Mouse (Mus musculus) kidney, embryonic 16.5 days (tissue): ENCODE measurements at regions not wholly inside any gene's neighbourhood (a gene's known extent, or its start where the extent isn't known, plus 50 kb on each side); places are given as distances from the start of the nearest gene placed in this dataset.

ENCODE experiments used
- ATAC-seq: fragments of 200-750 bp; cut with Nextera tagmentation; 2 replicates; pipeline ENCODE4 v1.8.0; 2017; ENCODE audit warnings: moderate TSS enrichment; ENCODE audit not compliant: low FRiP score, low TSS enrichment
- H3K27ac ChIP-seq: fragments of 300-500 bp; sonication (generic); 2 replicates; pipeline ENCODE4 v1.5.1; 2014; ENCODE audit warnings: low read length
- H3K27me3 ChIP-seq: fragments of 300-500 bp; sonication (generic); 2 replicates; pipeline ENCODE4 v1.6.1; 2014; ENCODE audit warnings: low read length, control low read depth, mixed read lengths; ENCODE audit not compliant: insufficient read depth
- H3K36me3 ChIP-seq: fragments of 300-500 bp; sonication (generic); 2 replicates; pipeline ENCODE4 v1.6.1; 2014; ENCODE audit warnings: low read length, control low read depth, mixed read lengths; ENCODE audit not compliant: insufficient read depth
- H3K4me1 ChIP-seq: fragments of 300-500 bp; sonication (generic); 2 replicates; pipeline ENCODE4 v1.6.1; 2014; ENCODE audit warnings: low read length, control low read depth, mixed read lengths; ENCODE audit not compliant: insufficient read depth
- H3K4me2 ChIP-seq: fragments of 300-500 bp; sonication (generic); replicated peaks from 2 replicates; pipeline ENCODE4 v1.6.1; 2014; ENCODE audit warnings: low read depth, low read length
- H3K4me3 ChIP-seq: fragments of 300-500 bp; sonication (generic); 2 replicates; pipeline ENCODE4 v1.5.1; 2014; ENCODE audit warnings: mild to moderate bottlenecking, low read length
- H3K9ac ChIP-seq: fragments of 300-500 bp; sonication (generic); replicated peaks from 2 replicates; pipeline ENCODE4 v1.6.1; 2014; ENCODE audit warnings: low read length
- H3K9me3 ChIP-seq: fragments of 300-500 bp; sonication (generic); 2 replicates; pipeline ENCODE4 v1.6.1; 2016; ENCODE audit warnings: low read length, control low read depth
- WGBS: fragments of 180-500 bp; shearing (Covaris S2); extraction: QIAGEN DNeasy Blood & Tissue Kit; methylation state at CpG from one replicate; pipeline ENCODE4 v1.1.7; 2014; 5-methylcytosine and 5-hydroxymethylcytosine counted together

GRCm38 (mm10) chr2:173992041-173992440, 84.1 kb upstream of the Stx16 start:
- peak overlapping the region; percentile 75 for H3K27ac ChIP-seq
- no peaks in the 10 kb centered on the region for H3K27me3 ChIP-seq
- H3K9me3 ChIP-seq, result no peaks in the 10 kb centered on the region
- peaks cover 30% of the 10 kb centered on the region for H3K4me1 ChIP-seq
- H3K9ac ChIP-seq, result no peak overlapping the region
- ATAC-seq, result peak; percentile 81
- H3K4me2 ChIP-seq, result no peak overlapping the region
- H3K36me3 ChIP-seq, result no peaks in the 10 kb centered on the region
- no peak overlapping the region for H3K4me3 ChIP-seq
- 37% methylated on average over 5 of the region's 5 CpGs for WGBS

- Histone ChIP-seq H3K4me2 (no peak overlapping the region), H3K9ac (no peak overlapping the region), H3K9me3 (no peaks in the 10 kb centered on the region), H3K4me1 (peaks cover 30% of the 10 kb centered on the region), H3K36me3 (no peaks in the 10 kb centered on the region), H3K4me3 (no peak overlapping the region), H3K27me3 (no peaks in the 10 kb centered on the region), H3K27ac (no peak overlapping the region)
- ATAC-seq, result no peak
- 77% methylated on average over 5 of the region's 5 CpGs for WGBS
Measured at GRCm38 (mm10) chr2:173993431-173993955, 82.6 kb upstream of the Stx16 start.

- Histone ChIP-seq H3K27ac (no peak overlapping the region), H3K9me3 (no peaks in the 10 kb centered on the region), H3K4me1 (peaks cover 30% of the 10 kb centered on the region), H3K27me3 (no peaks in the 10 kb centered on the region), H3K4me2 (no peak overlapping the region), H3K4me3 (no peak overlapping the region), H3K9ac (0 out of 2 replicates have a peak overlapping the region, but pooled peaks have one; percentile 32), H3K36me3 (no peaks in the 10 kb centered on the region)
- WGBS, result 24% methylated on average over 13 of the region's 13 CpGs
- peak; percentile 52; the same call in 1 of the 2 replicates for ATAC-seq
Measured at GRCm38 (mm10) chr2:173994301-173995073, 81.6 kb upstream of the Stx16 start.

GRCm38 (mm10) chr2:174004666-174005065, 71.4 kb upstream of the Stx16 start:
- no peak overlapping the region for H3K4me2 ChIP-seq
- ATAC-seq, result no peak
- no peaks in the 10 kb centered on the region for H3K36me3 ChIP-seq
- peaks cover 9% of the 10 kb centered on the region for H3K9me3 ChIP-seq
- no peak overlapping the region for H3K4me3 ChIP-seq
- H3K9ac ChIP-seq, result no peak overlapping the region
- peaks cover 18% of the 10 kb centered on the region for H3K4me1 ChIP-seq
- H3K27me3 ChIP-seq, result no peaks in the 10 kb centered on the region
- WGBS, result 84% methylated on average over 8 of the region's 8 CpGs
- no peak overlapping the region for H3K27ac ChIP-seq

GRCm38 (mm10) chr2:174007976-174008349, 68.1 kb upstream of the Stx16 start:
- 46% methylated on average over 2 of the region's 2 CpGs for WGBS
- no peak overlapping the region for H3K4me3 ChIP-seq

GRCm38 (mm10) chr2:174008350-174009218, 67.5 kb upstream of the Stx16 start:
- ATAC-seq, result peak; percentile 78
- WGBS, result 23% methylated on average over 19 of the region's 19 CpGs

More at GRCm38 (mm10) chr2:174007976-174008349, 68.1 kb upstream of the Stx16 start:
- H3K36me3 ChIP-seq, result no peaks in the 10 kb centered on the region
- ATAC-seq, result no peak; the same call in 1 of the 2 replicates
- no peaks in the 10 kb centered on the region for H3K27me3 ChIP-seq
- H3K4me1 ChIP-seq, result peaks cover 23% of the 10 kb centered on the region
- no peak overlapping the region for H3K9ac ChIP-seq
- peaks cover 9% of the 10 kb centered on the region for H3K9me3 ChIP-seq
- no peak overlapping the region for H3K4me2 ChIP-seq
- peak overlapping the region; percentile 66; the same call in 1 of the 2 replicates for H3K27ac ChIP-seq

GRCm38 (mm10) chr2:174010038-174010437, 66.1 kb upstream of the Stx16 start:
- no peaks in the 10 kb centered on the region for H3K27me3 ChIP-seq
- no peak overlapping the region for H3K4me3 ChIP-seq
- 55% methylated on average over 3 of the region's 3 CpGs for WGBS
- peaks cover 23% of the 10 kb centered on the region for H3K4me1 ChIP-seq
- H3K9me3 ChIP-seq, result no peaks in the 10 kb centered on the region
- no peak overlapping the region for H3K4me2 ChIP-seq
- no peak overlapping the region for H3K27ac ChIP-seq
- ATAC-seq, result no peak
- no peak overlapping the region for H3K9ac ChIP-seq
- H3K36me3 ChIP-seq, result no peaks in the 10 kb centered on the region

More at GRCm38 (mm10) chr2:174008350-174009218, 67.5 kb upstream of the Stx16 start:
- Histone ChIP-seq H3K4me2 (no peak overlapping the region), H3K4me1 (peaks cover 23% of the 10 kb centered on the region), H3K4me3 (no peak overlapping the region), H3K36me3 (no peaks in the 10 kb centered on the region), H3K27me3 (no peaks in the 10 kb centered on the region), H3K9ac (no peak overlapping the region), H3K27ac (peak overlapping the region; percentile 66; the same call in 1 of the 2 replicates), H3K9me3 (peaks cover 8% of the 10 kb centered on the region)

- Histone ChIP-seq H3K4me2 (no peak overlapping the region), H3K9ac (no peak overlapping the region), H3K4me3 (no peak overlapping the region), H3K27ac (no peak overlapping the region), H3K27me3 (no peaks in the 10 kb centered on the region), H3K9me3 (no peaks in the 10 kb centered on the region), H3K36me3 (no peaks in the 10 kb centered on the region), H3K4me1 (peaks cover 23% of the 10 kb centered on the region)
- 49% methylated on average over 8 of the region's 8 CpGs for WGBS
- ATAC-seq, result no peak
Measured at GRCm38 (mm10) chr2:174011399-174011798, 64.7 kb upstream of the Stx16 start.

- no peak overlapping the region for H3K9ac ChIP-seq
- H3K9me3 ChIP-seq, result no peaks in the 10 kb centered on the region
- no peak overlapping the region for H3K27ac ChIP-seq
- H3K27me3 ChIP-seq, result peaks cover 5% of the 10 kb centered on the region; the same call in 1 of the 2 replicates
- WGBS, result 60% methylated on average over 2 of the region's 2 CpGs
- H3K4me2 ChIP-seq, result no peak overlapping the region
- H3K4me1 ChIP-seq, result peaks cover 6% of the 10 kb centered on the region
- no peak for ATAC-seq
- no peak overlapping the region for H3K4me3 ChIP-seq
- no peaks in the 10 kb centered on the region for H3K36me3 ChIP-seq
Measured at GRCm38 (mm10) chr2:174014361-174014760, 61.7 kb upstream of the Stx16 start.
